Mouse (Mus musculus): ENCODE data around the gene Gm525. TPM values are rescaled to one million over a fixed set of nuclear protein-coding genes. Genes with fewer than 3 reads are reported as not detected.

Gm525 gene
- polyA plus RNA-seq, 1 experiment from 2014 or later, result 1.2 TPM

DNA sequence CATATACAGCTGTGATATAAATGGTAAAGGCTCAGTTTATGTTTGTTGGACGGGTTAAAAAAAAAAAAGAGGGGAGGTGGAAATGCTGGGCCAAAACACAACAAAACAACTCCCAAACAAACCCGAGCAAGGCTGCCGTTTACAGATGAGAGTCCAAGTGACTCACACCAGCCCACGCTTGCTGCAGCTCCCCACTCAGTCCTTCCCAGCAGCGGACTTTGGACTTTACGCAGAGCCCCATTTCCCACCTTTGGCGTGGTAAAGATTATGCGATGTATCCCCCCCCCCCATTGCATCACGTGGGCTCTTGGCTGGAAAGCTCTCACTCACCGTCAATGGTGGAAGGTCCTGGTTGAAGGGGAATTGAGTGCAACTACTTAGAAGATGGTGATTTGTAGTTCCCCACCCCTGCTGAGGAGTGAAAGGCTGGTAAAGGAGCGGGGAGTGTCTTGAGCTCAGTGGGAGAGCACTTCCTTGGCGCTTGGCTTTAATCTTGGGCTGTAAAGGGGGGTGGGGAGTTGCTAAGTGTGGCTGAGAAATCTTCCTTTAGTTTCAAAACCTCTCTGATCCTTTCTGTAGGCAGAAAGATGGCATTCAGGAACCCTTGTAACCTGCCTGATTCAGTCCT lies 33.7 kb downstream of the Gm525 start:
- H3K27ac ChIP-seq (replicated peaks; ENCODE audit: low read depth, low read length), result no peak overlapping the region
- no peak overlapping the region for H3K4me3 ChIP-seq (ENCODE audit: low read depth, low read length)
- ATAC-seq (ENCODE audit: low read depth) (no peak), DNase-seq (ENCODE audit: low spot score) (no peak)
- no peak overlapping the region for H3K4me2 ChIP-seq (ENCODE audit: low read depth, low read length)
- 41% methylated on average over 12 of the region's 12 CpGs for WGBS
- no peak overlapping the region for H3K9ac ChIP-seq (ENCODE audit: low read depth, low read length)
- H3K9me3 ChIP-seq (ENCODE audit: control insufficient read depth, low read length), result no peaks in the 10 kb centered on the region
- H3K27me3 ChIP-seq (replicated peaks; ENCODE audit: control insufficient read depth, insufficient read depth, low read length), result no peaks in the 10 kb centered on the region
- H3K36me3 ChIP-seq (ENCODE audit: control insufficient read depth, insufficient read depth, low read length), result no peaks in the 10 kb centered on the region
- 0 out of 2 replicates have a peak, but pooled peaks cover 4% of the 10 kb centered on the region for H3K4me1 ChIP-seq (ENCODE audit: control insufficient read depth, insufficient read depth, low read length)

DNA sequence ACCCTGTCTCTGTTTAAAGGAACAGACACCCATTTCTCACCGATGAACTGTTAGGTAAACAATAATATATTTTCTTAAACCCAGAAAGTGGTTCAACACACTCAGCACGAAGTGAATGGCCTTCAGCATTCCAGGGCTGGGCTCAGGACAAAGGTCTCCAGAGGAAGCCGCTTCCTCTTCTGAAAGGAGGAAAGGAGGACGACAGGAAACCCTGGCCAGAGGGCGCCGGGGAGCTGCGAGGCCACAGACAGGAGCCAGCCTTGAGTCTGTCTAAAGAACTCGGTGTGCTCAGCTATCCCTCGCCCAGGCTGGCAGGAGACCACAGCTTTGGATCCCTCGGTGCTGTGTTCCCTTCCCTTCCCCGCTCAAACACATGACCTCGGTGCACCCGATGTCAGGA lies 50.8 kb downstream of the Gm525 start:
- no peak overlapping the region for H3K27ac ChIP-seq (replicated peaks; ENCODE audit: low read depth, low read length)
- no peaks in the 10 kb centered on the region for H3K36me3 ChIP-seq (ENCODE audit: control insufficient read depth, insufficient read depth, low read length)
- no peaks in the 10 kb centered on the region for H3K9me3 ChIP-seq (ENCODE audit: control insufficient read depth, low read length)
- H3K27me3 ChIP-seq (replicated peaks; ENCODE audit: control insufficient read depth, insufficient read depth, low read length), result no peaks in the 10 kb centered on the region
- no peak overlapping the region for H3K4me3 ChIP-seq (ENCODE audit: low read depth, low read length)
- ATAC-seq (ENCODE audit: low read depth), result no peak
- DNase-seq (ENCODE audit: low spot score), result no peak
- H3K9ac ChIP-seq (ENCODE audit: low read depth, low read length), result no peak overlapping the region
- 12% methylated on average over 13 of the region's 13 CpGs for WGBS
- 0 out of 2 replicates have a peak overlapping the region, but pooled peaks have one; percentile 14 for H3K4me2 ChIP-seq (ENCODE audit: low read depth, low read length)
- H3K4me1 ChIP-seq (ENCODE audit: control insufficient read depth, insufficient read depth, low read length), result peaks cover 11% of the 10 kb centered on the region; the same call in 1 of the 2 replicates

GRCm38 (mm10) chr11:89130856-89131255 lies 57.2 kb downstream of the Gm525 start:
- Histone ChIP-seq H3K27ac (replicated peaks; ENCODE audit: low read depth, low read length) (no peak overlapping the region), H3K4me2 (ENCODE audit: low read depth, low read length) (no peak overlapping the region), H3K27me3 (replicated peaks; ENCODE audit: control insufficient read depth, insufficient read depth, low read length) (no peaks in the 10 kb centered on the region), H3K4me1 (ENCODE audit: control insufficient read depth, insufficient read depth, low read length) (no peaks in the 10 kb centered on the region), H3K4me3 (ENCODE audit: low read depth, low read length) (no peak overlapping the region), H3K9ac (ENCODE audit: low read depth, low read length) (no peak overlapping the region), H3K9me3 (ENCODE audit: control insufficient read depth, low read length) (no peaks in the 10 kb centered on the region), H3K36me3 (ENCODE audit: control insufficient read depth, insufficient read depth, low read length) (no peaks in the 10 kb centered on the region)
- no peak for DNase-seq (ENCODE audit: low spot score)
- 49% methylated on average over 4 of the region's 4 CpGs for WGBS
- no peak for ATAC-seq (ENCODE audit: low read depth)

DNA sequence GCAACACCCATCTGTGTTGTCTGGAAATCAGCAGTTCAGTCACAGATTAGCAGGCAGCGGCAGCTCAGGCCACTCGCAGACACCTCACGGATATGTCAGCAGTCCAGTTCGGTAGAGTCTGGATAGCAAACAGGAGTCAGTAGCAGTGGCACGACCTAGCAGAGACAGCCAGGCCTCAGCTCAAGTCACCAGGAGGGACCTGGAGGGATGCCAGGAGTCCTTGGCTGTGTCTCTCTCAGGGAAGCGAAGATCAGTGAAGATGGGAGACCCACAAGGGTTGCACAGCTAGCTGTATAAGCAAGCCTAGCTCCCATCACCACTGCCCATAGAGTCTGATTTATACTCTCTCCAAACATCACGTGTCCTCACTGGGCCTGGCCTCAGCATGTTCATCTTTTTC lies 58.8 kb downstream of the Gm525 start:
- H3K4me2 ChIP-seq (ENCODE audit: low read depth, low read length), result no peak overlapping the region
- no peaks in the 10 kb centered on the region for H3K9me3 ChIP-seq (ENCODE audit: control insufficient read depth, low read length)
- H3K36me3 ChIP-seq (ENCODE audit: control insufficient read depth, insufficient read depth, low read length), result no peaks in the 10 kb centered on the region
- DNase-seq (ENCODE audit: low spot score) (no peak), ATAC-seq (ENCODE audit: low read depth) (no peak)
- no peaks in the 10 kb centered on the region for H3K4me1 ChIP-seq (ENCODE audit: control insufficient read depth, insufficient read depth, low read length)
- no peak overlapping the region for H3K9ac ChIP-seq (ENCODE audit: low read depth, low read length)
- H3K27me3 ChIP-seq (replicated peaks; ENCODE audit: control insufficient read depth, insufficient read depth, low read length), result no peaks in the 10 kb centered on the region
- no peak overlapping the region for H3K4me3 ChIP-seq (ENCODE audit: low read depth, low read length)
- 76% methylated on average over 7 of the region's 7 CpGs for WGBS
- no peak overlapping the region for H3K27ac ChIP-seq (replicated peaks; ENCODE audit: low read depth, low read length)

- H3K27me3 ChIP-seq (replicated peaks; ENCODE audit: control insufficient read depth, insufficient read depth, low read length), result no peaks in the 10 kb centered on the region
- H3K4me3 ChIP-seq (ENCODE audit: low read depth, low read length), result no peak overlapping the region
- H3K36me3 ChIP-seq (ENCODE audit: control insufficient read depth, insufficient read depth, low read length), result no peaks in the 10 kb centered on the region
- no peak overlapping the region for H3K9ac ChIP-seq (ENCODE audit: low read depth, low read length)
- no peak overlapping the region for H3K4me2 ChIP-seq (ENCODE audit: low read depth, low read length)
- no peaks in the 10 kb centered on the region for H3K9me3 ChIP-seq (ENCODE audit: control insufficient read depth, low read length)
- ATAC-seq (ENCODE audit: low read depth) (no peak), DNase-seq (ENCODE audit: low spot score) (no peak)
- H3K4me1 ChIP-seq (ENCODE audit: control insufficient read depth, insufficient read depth, low read length), result no peaks in the 10 kb centered on the region
- H3K27ac ChIP-seq (replicated peaks; ENCODE audit: low read depth, low read length), result no peak overlapping the region
- WGBS, result 49% methylated on average over 2 of the region's 2 CpGs
These were observed 60.6 kb downstream of the Gm525 start for GRCm38 (mm10) chr11:89134211-89134610.

DNA sequence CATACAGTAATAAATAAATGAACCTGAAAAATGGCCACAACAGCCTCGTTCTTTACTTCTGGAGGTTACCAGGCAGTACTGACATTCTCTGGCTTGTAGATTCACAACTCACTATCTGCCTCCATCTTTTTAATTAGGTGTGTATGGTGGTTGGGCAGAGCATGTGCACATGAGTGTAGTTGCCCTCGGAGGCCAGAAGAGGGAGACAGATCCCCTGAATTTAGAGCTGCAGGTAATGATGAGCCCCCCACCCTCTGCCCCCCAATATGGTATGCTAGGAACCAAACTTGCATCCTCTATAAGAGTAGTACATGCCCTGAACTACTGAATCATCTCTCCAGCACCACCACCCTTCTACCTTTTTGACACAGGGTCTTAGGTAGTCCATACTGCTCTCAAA lies 64.3 kb downstream of the Gm525 start:
- Histone ChIP-seq H3K4me2 (ENCODE audit: low read depth, low read length) (no peak overlapping the region), H3K27ac (replicated peaks; ENCODE audit: low read depth, low read length) (no peak overlapping the region), H3K4me1 (ENCODE audit: control insufficient read depth, insufficient read depth, low read length) (0 out of 2 replicates have a peak, but pooled peaks cover 6% of the 10 kb centered on the region), H3K36me3 (ENCODE audit: control insufficient read depth, insufficient read depth, low read length) (no peaks in the 10 kb centered on the region), H3K4me3 (ENCODE audit: low read depth, low read length) (no peak overlapping the region), H3K27me3 (replicated peaks; ENCODE audit: control insufficient read depth, insufficient read depth, low read length) (no peaks in the 10 kb centered on the region), H3K9me3 (ENCODE audit: control insufficient read depth, low read length) (no peaks in the 10 kb centered on the region), H3K9ac (ENCODE audit: low read depth, low read length) (no peak overlapping the region)
- ATAC-seq (ENCODE audit: low read depth) (no peak), DNase-seq (ENCODE audit: low spot score) (no peak)
- WGBS, result 88% methylated on average over 2 of the region's 2 CpGs

Other genes starting within 250 kb of the Gm525 start
- 22.2 and 28.2 TPM in 2 replicates for gene Akap1, start 209.3 kb upstream of the Gm525 start, polyA plus RNA-seq (2014; fragmentation: Nextera tagmentation; extraction: Ambion mirVana)
- gene Scpep1, start 118.4 kb upstream of the Gm525 start, polyA plus RNA-seq (2014; fragmentation: Nextera tagmentation; extraction: Ambion mirVana), result 84.5 and 89.0 TPM in 2 replicates
- not detected in 2 replicates for gene Elobl, start 106.9 kb upstream of the Gm525 start, polyA plus RNA-seq (2014; fragmentation: Nextera tagmentation; extraction: Ambion mirVana)
- gene Coil, start 103.6 kb upstream of the Gm525 start, polyA plus RNA-seq (2014; fragmentation: Nextera tagmentation; extraction: Ambion mirVana), result 9.4 and 10.0 TPM in 2 replicates
- 9.0 and 9.6 TPM in 2 replicates for gene Trim25, start 74.5 kb upstream of the Gm525 start, polyA plus RNA-seq (2014; fragmentation: Nextera tagmentation; extraction: Ambion mirVana)
- gene Dgke, start 7.0 kb upstream of the Gm525 start, polyA plus RNA-seq (2014; fragmentation: Nextera tagmentation; extraction: Ambion mirVana), result 3.0 and 3.6 TPM in 2 replicates
- 4.2 and 5.1 TPM in 2 replicates for gene Nog, start 228.5 kb downstream of the Gm525 start, polyA plus RNA-seq (2014; fragmentation: Nextera tagmentation; extraction: Ambion mirVana)